Mouse (Mus musculus): ENCODE measurements around the gene Dmgdh.

GRCm38 (mm10) chr13:93752597-93753400 is 78.6 kb downstream of the Dmgdh start:
- TF ChIP-seq POLR2A (IDR thresholded peaks at IDR 0.05; ENCODE audit: insufficient read depth, low read depth, low read length) (no peak), CTCF (IDR thresholded peaks at IDR 0.05; ENCODE audit: insufficient read depth, low read depth, low read length) (no peak)

Data from olfactory bulb, adult 2 months (tissue).